Mouse (Mus musculus) intestine, embryonic 16.5 days (tissue): Measurements from ENCODE around the gene Foxo3. TPM values are rescaled to one million over a fixed set of nuclear protein-coding genes. Genes with fewer than 3 reads are reported as not detected.

ENCODE experiments used
- ATAC-seq: fragments of 200-750 bp; cut with Nextera tagmentation; 2 replicates; pipeline ENCODE4 v1.8.0; 2017; ENCODE audit warnings: moderate TSS enrichment, moderate library complexity
- H3K27ac ChIP-seq: fragments of 300-500 bp; sonication (generic); 2 replicates; pipeline ENCODE4 v1.5.1; 2014; ENCODE audit warnings: mild to moderate bottlenecking, low read length
- H3K27me3 ChIP-seq: fragments of 300-500 bp; sonication (generic); replicated peaks from 2 replicates; pipeline ENCODE4 v1.6.1; 2014; ENCODE audit warnings: low read length, control low read depth, mixed read lengths; ENCODE audit not compliant: control insufficient read depth, insufficient read depth
- H3K36me3 ChIP-seq: fragments of 300-500 bp; sonication (generic); 2 replicates; pipeline ENCODE4 v1.6.1; 2014; ENCODE audit warnings: low read length, control low read depth; ENCODE audit not compliant: control insufficient read depth, insufficient read depth
- H3K4me1 ChIP-seq: fragments of 300-500 bp; sonication (generic); 2 replicates; pipeline ENCODE4 v1.6.1; 2014; ENCODE audit warnings: low read length, control low read depth, mixed read lengths; ENCODE audit not compliant: control insufficient read depth, insufficient read depth
- H3K4me2 ChIP-seq: fragments of 300-500 bp; sonication (generic); 2 replicates; pipeline ENCODE4 v1.6.1; 2014; ENCODE audit warnings: low read depth, low read length, control low read depth
- H3K4me3 ChIP-seq: fragments of 300-500 bp; sonication (generic); 2 replicates; pipeline ENCODE4 v1.5.1; 2014; ENCODE audit warnings: mild to moderate bottlenecking, low read length
- H3K9ac ChIP-seq: fragments of 300-500 bp; sonication (generic); 2 replicates; pipeline ENCODE4 v1.6.1; 2014; ENCODE audit warnings: low read depth, low read length
- H3K9me3 ChIP-seq: fragments of 300-500 bp; sonication (generic); 2 replicates; pipeline ENCODE4 v1.6.1; 2016; ENCODE audit warnings: low read length, control low read depth; ENCODE audit not compliant: control insufficient read depth
- WGBS: fragments of 180-500 bp; shearing (Covaris S2); extraction: QIAGEN DNeasy Blood & Tissue Kit; methylation state at CpG from one replicate; pipeline ENCODE4 v1.1.7; 2014; 5-methylcytosine and 5-hydroxymethylcytosine counted together
- polyA plus RNA-seq: library from polyadenylated mRNA; unstranded; fragments of >200 nt; fragmentation: Nextera tagmentation; extraction: Ambion mirVana; gene quantifications from 2 replicates; pipeline ENCODE4 v1.2.1, GENCODE M21; 2015

Gene Foxo3
- polyA plus RNA-seq, 1 experiment from 2014 or later: 4.8 TPM

GRCm38 (mm10) chr10:42170201-42170600, 106.4 kb downstream of the Foxo3 start:
- H3K9ac ChIP-seq: no peak overlapping the region
- peaks cover 8% of the 10 kb centered on the region for H3K4me1 ChIP-seq
- H3K4me2 ChIP-seq: no peak overlapping the region
- no peak overlapping the region for H3K27ac ChIP-seq
- 57% methylated on average over 5 of the region's 5 CpGs for WGBS
- H3K9me3 ChIP-seq: no peaks in the 10 kb centered on the region
- peak; percentile 44; the same call in 1 of the 2 replicates for ATAC-seq
- H3K36me3 ChIP-seq: no peaks in the 10 kb centered on the region
- H3K4me3 ChIP-seq: no peak overlapping the region
- no peaks in the 10 kb centered on the region for H3K27me3 ChIP-seq

- ATAC-seq: no peak
- H3K27me3 ChIP-seq: no peaks in the 10 kb centered on the region
- no peak overlapping the region for H3K27ac ChIP-seq
- peaks cover 6% of the 10 kb centered on the region for H3K4me1 ChIP-seq
- no peak overlapping the region for H3K4me2 ChIP-seq
- no peak overlapping the region for H3K9ac ChIP-seq
- H3K4me3 ChIP-seq: no peak overlapping the region
- no peaks in the 10 kb centered on the region for H3K36me3 ChIP-seq
- 74% methylated on average over 2 of the region's 2 CpGs for WGBS
- no peaks in the 10 kb centered on the region for H3K9me3 ChIP-seq
Observed at GRCm38 (mm10) chr10:42154727-42155126, 121.8 kb downstream of the Foxo3 start.

GRCm38 (mm10) chr10:42152426-42153205, 123.9 kb downstream of the Foxo3 start:
- Histone ChIP-seq H3K4me3 (no peak overlapping the region), H3K4me2 (no peak overlapping the region), H3K9ac (0 out of 2 replicates have a peak overlapping the region, but pooled peaks have one; percentile 2), H3K9me3 (no peaks in the 10 kb centered on the region), H3K4me1 (peaks cover 6% of the 10 kb centered on the region), H3K27ac (no peak overlapping the region), H3K36me3 (no peaks in the 10 kb centered on the region), H3K27me3 (no peaks in the 10 kb centered on the region)
- 33% methylated on average over 14 of the region's 14 CpGs for WGBS
- no peak for ATAC-seq

- no peaks in the 10 kb centered on the region for H3K27me3 ChIP-seq
- no peak for ATAC-seq
- no peak overlapping the region for H3K4me2 ChIP-seq
- H3K27ac ChIP-seq: no peak overlapping the region
- no peak overlapping the region for H3K4me3 ChIP-seq
- 70% methylated on average over 3 of the region's 3 CpGs for WGBS
- H3K36me3 ChIP-seq: no peaks in the 10 kb centered on the region
- no peaks in the 10 kb centered on the region for H3K9me3 ChIP-seq
- peaks cover 6% of the 10 kb centered on the region for H3K4me1 ChIP-seq
- H3K9ac ChIP-seq: no peak overlapping the region
Observed at GRCm38 (mm10) chr10:42149767-42150166, 126.8 kb downstream of the Foxo3 start.

- 67% methylated on average over 3 of the region's 3 CpGs for WGBS
- Histone ChIP-seq H3K4me1 (peaks cover 6% of the 10 kb centered on the region), H3K9ac (no peak overlapping the region), H3K9me3 (no peaks in the 10 kb centered on the region), H3K4me3 (no peak overlapping the region), H3K4me2 (no peak overlapping the region), H3K27me3 (no peaks in the 10 kb centered on the region), H3K36me3 (no peaks in the 10 kb centered on the region), H3K27ac (no peak overlapping the region)
- ATAC-seq: no peak
Observed at GRCm38 (mm10) chr10:42148326-42148725, 128.2 kb downstream of the Foxo3 start.

GRCm38 (mm10) chr10:42145221-42145620, 131.3 kb downstream of the Foxo3 start:
- no peaks in the 10 kb centered on the region for H3K27me3 ChIP-seq
- H3K4me1 ChIP-seq: 0 out of 2 replicates have a peak, but pooled peaks cover 4% of the 10 kb centered on the region
- 56% methylated on average over 5 of the region's 5 CpGs for WGBS
- ATAC-seq: no peak
- no peak overlapping the region for H3K4me2 ChIP-seq
- H3K9me3 ChIP-seq: no peaks in the 10 kb centered on the region
- H3K27ac ChIP-seq: no peak overlapping the region
- no peak overlapping the region for H3K9ac ChIP-seq
- no peaks in the 10 kb centered on the region for H3K36me3 ChIP-seq
- H3K4me3 ChIP-seq: no peak overlapping the region

- no peak overlapping the region for H3K4me3 ChIP-seq
- WGBS: 53% methylated on average over 5 of the region's 5 CpGs
- 0 out of 2 replicates have a peak, but pooled peaks cover 4% of the 10 kb centered on the region for H3K4me1 ChIP-seq
- H3K27me3 ChIP-seq: no peaks in the 10 kb centered on the region
- no peaks in the 10 kb centered on the region for H3K9me3 ChIP-seq
- no peak overlapping the region for H3K4me2 ChIP-seq
- ATAC-seq: no peak
- H3K27ac ChIP-seq: no peak overlapping the region
- no peaks in the 10 kb centered on the region for H3K36me3 ChIP-seq
- no peak overlapping the region for H3K9ac ChIP-seq
Observed at GRCm38 (mm10) chr10:42144788-42145187, 131.8 kb downstream of the Foxo3 start.

- Histone ChIP-seq H3K36me3 (no peaks in the 10 kb centered on the region), H3K9me3 (no peaks in the 10 kb centered on the region), H3K4me3 (no peak overlapping the region), H3K4me1 (0 out of 2 replicates have a peak, but pooled peaks cover 4% of the 10 kb centered on the region), H3K27me3 (no peaks in the 10 kb centered on the region), H3K27ac (no peak overlapping the region), H3K9ac (no peak overlapping the region), H3K4me2 (no peak overlapping the region)
- ATAC-seq: no peak
- 28% methylated on average over 2 of the region's 2 CpGs for WGBS
Observed at GRCm38 (mm10) chr10:42144176-42144575, 132.4 kb downstream of the Foxo3 start.

GRCm38 (mm10) chr10:42142791-42143190, 133.8 kb downstream of the Foxo3 start:
- ATAC-seq: no peak
- H3K27ac ChIP-seq: no peak overlapping the region
- 0 out of 2 replicates have a peak, but pooled peaks cover 4% of the 10 kb centered on the region for H3K4me1 ChIP-seq
- H3K36me3 ChIP-seq: no peaks in the 10 kb centered on the region
- H3K9ac ChIP-seq: no peak overlapping the region
- 92% methylated on average over 1 of the region's 1 CpGs for WGBS
- no peak overlapping the region for H3K4me3 ChIP-seq
- no peaks in the 10 kb centered on the region for H3K9me3 ChIP-seq
- H3K27me3 ChIP-seq: no peaks in the 10 kb centered on the region
- H3K4me2 ChIP-seq: no peak overlapping the region
